Mouse (Mus musculus) spleen, adult 2 months (tissue): ENCODE measurements around the gene Mrpl24. TPM values are rescaled to one million over a fixed set of nuclear protein-coding genes. Genes with fewer than 3 reads are reported as not detected.
"Not testable (repeated sequence)": the region's sequence is repeated elsewhere in the genome, so short reads cannot be mapped to it uniquely, and the experiment has no call there.

Experiments used
- DNase-seq, 2 experiments: peaks; one replicate each; pipeline versions ENCODE4 v3.0.0 to v3.0.0-alpha.2; 2012 to 2021; ENCODE audit warnings: low spot score in 2 of 2, low read depth in 1 of 2
- H3K27ac ChIP-seq: fragments of 200-500 bp; 2 replicates; pipeline ENCODE4 v1.5.1; 2012; ENCODE audit warnings: low read length, inconsistent platforms; ENCODE audit not compliant: insufficient read depth
- H3K27me3 ChIP-seq: fragments of 200-500 bp; 2 replicates; pipeline ENCODE4 v1.6.1; 2012; ENCODE audit warnings: mild to moderate bottlenecking, moderate library complexity, low read length, inconsistent platforms; ENCODE audit not compliant: control insufficient read depth, insufficient read depth
- H3K36me3 ChIP-seq: fragments of 200-500 bp; 2 replicates; pipeline ENCODE4 v1.6.1; 2012; ENCODE audit warnings: mild to moderate bottlenecking, low read length, inconsistent platforms; ENCODE audit not compliant: control insufficient read depth, insufficient read depth
- H3K4me1 ChIP-seq: fragments of 200-500 bp; 2 replicates; pipeline ENCODE4 v1.6.1; 2011; ENCODE audit warnings: inconsistent platforms; ENCODE audit not compliant: control insufficient read depth, insufficient read depth, insufficient read length
- H3K4me3 ChIP-seq: fragments of 200-500 bp; 2 replicates; pipeline ENCODE4 v1.5.1; 2011; ENCODE audit warnings: mild to moderate bottlenecking, inconsistent platforms; ENCODE audit not compliant: insufficient read depth, insufficient read length; ENCODE audit errors: extremely low read depth
- CTCF ChIP-seq: fragments of 200-500 bp; IDR thresholded peaks from 2 replicates; pipeline ENCODE4 v1.5.1; 2011; ENCODE audit warnings: mild to moderate bottlenecking, inconsistent platforms; ENCODE audit not compliant: insufficient read depth, insufficient read length, insufficient replicate concordance; ENCODE audit errors: extremely low read depth
- POLR2A ChIP-seq: fragments of 200-500 bp; IDR thresholded peaks from 2 replicates; pipeline ENCODE4 v1.6.1; 2011; ENCODE audit warnings: low read depth, low read length, inconsistent platforms
- WGBS: fragments of 180-500 bp; shearing (Covaris S2); methylation state at CpG from one replicate; pipeline ENCODE4 v1.1.7; 2018; 5-methylcytosine and 5-hydroxymethylcytosine counted together
- polyA plus RNA-seq: library from polyadenylated mRNA; depleted of rRNA; stranded (reverse); fragments of >200 nt; gene quantifications from 2 replicates; pipeline ENCODE4 v1.2.3, GENCODE M21; 2012

Mrpl24 gene
- polyA plus RNA-seq, 1 experiment = 34.6 TPM

GRCm38 (mm10) chr3:87886416-87886815, 32.9 kb upstream of the Mrpl24 start:
- 87% methylated on average over 6 of the region's 6 CpGs for WGBS
- peaks cover 13% of the 10 kb centered on the region for H3K4me1 ChIP-seq
- TF ChIP-seq POLR2A (no peak), CTCF (no peak)
- H3K4me3 ChIP-seq = no peak overlapping the region
- no peak for DNase-seq
- no peaks in the 10 kb centered on the region for H3K36me3 ChIP-seq
- no peak overlapping the region for H3K27ac ChIP-seq
- no peaks in the 10 kb centered on the region for H3K27me3 ChIP-seq

GRCm38 (mm10) chr3:87887400-87887799, 31.9 kb upstream of the Mrpl24 start:
- 83% methylated on average over 4 of the region's 4 CpGs for WGBS
- H3K27ac ChIP-seq, H3K27me3 ChIP-seq, DNase-seq, H3K4me3 ChIP-seq, H3K36me3 ChIP-seq: not testable (repeated sequence)
- peaks cover 13% of the 10 kb centered on the region for H3K4me1 ChIP-seq

- TF ChIP-seq CTCF = no peak
- no peak for TF ChIP-seq POLR2A
- Histone ChIP-seq H3K27me3 (no peaks in the 10 kb centered on the region), H3K4me1 (no peaks in the 10 kb centered on the region), H3K4me3 (no peak overlapping the region), H3K27ac (no peak overlapping the region), H3K36me3 (no peaks in the 10 kb centered on the region)
- WGBS = 83% methylated on average over 3 of the region's 3 CpGs
- no peak for DNase-seq
These were observed 27.8 kb upstream of the Mrpl24 start for GRCm38 (mm10) chr3:87891481-87891880.

GRCm38 (mm10) chr3:87893367-87893905, 25.9 kb upstream of the Mrpl24 start:
- H3K4me1 ChIP-seq = no peaks in the 10 kb centered on the region
- H3K27ac ChIP-seq = no peak overlapping the region
- WGBS = 93% methylated on average over 3 of the region's 3 CpGs
- no peak for TF ChIP-seq CTCF
- TF ChIP-seq POLR2A = no peak
- no peak for DNase-seq
- no peaks in the 10 kb centered on the region for H3K36me3 ChIP-seq
- H3K4me3 ChIP-seq = no peak overlapping the region
- no peaks in the 10 kb centered on the region for H3K27me3 ChIP-seq

- WGBS = 76% methylated on average over 3 of the region's 3 CpGs
- Histone ChIP-seq H3K27ac (no peak overlapping the region), H3K27me3 (no peaks in the 10 kb centered on the region), H3K36me3 (no peaks in the 10 kb centered on the region), H3K4me3 (no peak overlapping the region), H3K4me1 (no peaks in the 10 kb centered on the region)
- no peak for DNase-seq
- no peak for TF ChIP-seq CTCF
- TF ChIP-seq POLR2A = no peak
These were observed 20.0 kb upstream of the Mrpl24 start for GRCm38 (mm10) chr3:87899266-87899665.

GRCm38 (mm10) chr3:87899776-87900175, 19.5 kb upstream of the Mrpl24 start:
- Histone ChIP-seq H3K27ac (no peak overlapping the region), H3K4me1 (no peaks in the 10 kb centered on the region), H3K36me3 (no peaks in the 10 kb centered on the region), H3K4me3 (no peak overlapping the region), H3K27me3 (no peaks in the 10 kb centered on the region)
- no peak for TF ChIP-seq POLR2A
- TF ChIP-seq CTCF = no peak
- no peak for DNase-seq
- WGBS = 95% methylated on average over 3 of the region's 3 CpGs

- Histone ChIP-seq H3K4me3 (no peak overlapping the region), H3K27me3 (no peaks in the 10 kb centered on the region), H3K27ac (peak overlapping the region; percentile 4; the same call in 1 of the 2 replicates), H3K4me1 (no peaks in the 10 kb centered on the region), H3K36me3 (no peaks in the 10 kb centered on the region)
- 4% methylated on average over 1 of the region's 1 CpGs for WGBS
- no peak for TF ChIP-seq POLR2A
- TF ChIP-seq CTCF = no peak
- DNase-seq = no peak
These were observed 18.2 kb upstream of the Mrpl24 start for GRCm38 (mm10) chr3:87901036-87901624.

GRCm38 (mm10) chr3:87901959-87902358, 17.3 kb upstream of the Mrpl24 start:
- not testable (repeated sequence) for DNase-seq, H3K4me3 ChIP-seq, H3K27me3 ChIP-seq, H3K27ac ChIP-seq, H3K36me3 ChIP-seq, H3K4me1 ChIP-seq
- 67% methylated on average over 6 of the region's 6 CpGs for WGBS
